Mouse (Mus musculus) embryonic facial prominence, embryonic 14.5 days (tissue): Measurements from ENCODE around the gene Vwa8. TPM values are rescaled to one million over a fixed set of nuclear protein-coding genes. Genes with fewer than 3 reads are reported as not detected.

ENCODE experiments used
- ATAC-seq: fragments of 200-750 bp; cut with Nextera tagmentation; 2 replicates; pipeline ENCODE4 v1.8.0; 2017; ENCODE audit warnings: low read depth, moderate number of reproducible peaks, moderate TSS enrichment
- DNase-seq: peaks from one replicate; pipeline ENCODE4 v3.0.0-alpha.2; 2015; ENCODE audit warnings: low spot score
- H3K27ac ChIP-seq: fragments of 300-500 bp; sonication (generic); replicated peaks from 2 replicates; pipeline ENCODE4 v1.5.1; 2014; ENCODE audit warnings: low read depth, mild to moderate bottlenecking, low read length, moderate library complexity
- H3K27me3 ChIP-seq: fragments of 300-500 bp; sonication (generic); replicated peaks from 2 replicates; pipeline ENCODE4 v1.6.1; 2014; ENCODE audit warnings: low read length; ENCODE audit not compliant: control insufficient read depth, insufficient read depth
- H3K36me3 ChIP-seq: fragments of 300-500 bp; sonication (generic); 2 replicates; pipeline ENCODE4 v1.6.1; 2014; ENCODE audit warnings: low read length, mixed read lengths; ENCODE audit not compliant: control insufficient read depth, insufficient read depth
- H3K4me1 ChIP-seq: fragments of 300-500 bp; sonication (generic); 2 replicates; pipeline ENCODE4 v1.6.1; 2014; ENCODE audit warnings: antibody characterized with exemption, low read length; ENCODE audit not compliant: control insufficient read depth, insufficient read depth
- H3K4me2 ChIP-seq: fragments of 300-500 bp; sonication (generic); 2 replicates; pipeline ENCODE4 v1.6.1; 2014; ENCODE audit warnings: low read depth, mild to moderate bottlenecking, low read length, moderate library complexity, mixed read lengths
- H3K4me3 ChIP-seq: fragments of 300-500 bp; sonication (generic); 2 replicates; pipeline ENCODE4 v1.5.1; 2014; ENCODE audit warnings: low read depth, mild to moderate bottlenecking, low read length
- H3K9ac ChIP-seq: fragments of 300-500 bp; sonication (generic); 2 replicates; pipeline ENCODE4 v1.6.1; 2014; ENCODE audit warnings: low read depth, mild to moderate bottlenecking, low read length, moderate library complexity, mixed read lengths
- H3K9me3 ChIP-seq: fragments of 300-500 bp; sonication (generic); 2 replicates; pipeline ENCODE4 v1.6.1; 2016; ENCODE audit warnings: low read length; ENCODE audit not compliant: control insufficient read depth
- WGBS: fragments of 180-500 bp; shearing (Covaris S2); extraction: QIAGEN DNeasy Blood & Tissue Kit; methylation state at CpG from one replicate; pipeline ENCODE4 v1.1.7; 2014; 5-methylcytosine and 5-hydroxymethylcytosine counted together
- polyA plus RNA-seq: library from polyadenylated mRNA; unstranded; fragments of >200 nt; fragmentation: Nextera tagmentation; extraction: Ambion mirVana; gene quantifications from 2 replicates; pipeline ENCODE4 v1.2.1, GENCODE M21; 2014

Gene Vwa8
- polyA plus RNA-seq, 1 experiment from 2014 or later = 11.7 TPM

DNA sequence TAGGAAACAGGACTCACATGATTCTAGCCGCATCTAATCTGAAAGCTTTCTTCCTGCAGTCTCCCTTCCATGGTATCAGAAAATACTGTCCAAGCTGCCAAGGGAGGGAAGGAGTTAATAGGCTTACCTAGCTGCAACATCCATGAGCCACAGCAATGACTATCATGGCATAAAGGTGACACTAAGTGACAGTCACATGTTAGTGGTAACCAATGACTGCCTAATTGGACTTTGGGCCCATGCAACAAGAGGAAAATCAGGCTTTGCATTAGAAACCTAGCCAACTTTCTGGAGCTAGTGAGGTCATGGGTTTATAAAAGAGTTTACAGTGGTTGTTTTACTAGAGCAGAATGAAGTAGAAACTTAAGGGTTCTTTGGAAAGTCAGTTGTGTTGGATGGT is 46.6 kb downstream of the Vwa8 start:
- Histone ChIP-seq H3K4me3 (no peak overlapping the region), H3K4me2 (no peak overlapping the region), H3K9ac (no peak overlapping the region), H3K36me3 (no peaks in the 10 kb centered on the region), H3K9me3 (no peaks in the 10 kb centered on the region), H3K27ac (no peak overlapping the region), H3K4me1 (peaks cover 6% of the 10 kb centered on the region; the same call in 1 of the 2 replicates), H3K27me3 (no peaks in the 10 kb centered on the region)
- WGBS = 96% methylated on average over 1 of the region's 1 CpGs
- no peak for ATAC-seq
- DNase-seq = no peak

- ATAC-seq (no peak), DNase-seq (no peak)
- H3K9me3 ChIP-seq = no peaks in the 10 kb centered on the region
- no peak overlapping the region for H3K4me2 ChIP-seq
- no peak overlapping the region for H3K4me3 ChIP-seq
- no peak overlapping the region for H3K9ac ChIP-seq
- H3K27me3 ChIP-seq = no peaks in the 10 kb centered on the region
- no peaks in the 10 kb centered on the region for H3K36me3 ChIP-seq
- H3K27ac ChIP-seq = no peak overlapping the region
- 83% methylated on average over 5 of the region's 5 CpGs for WGBS
- H3K4me1 ChIP-seq = peaks cover 8% of the 10 kb centered on the region
Observed at GRCm38 (mm10) chr14:78896252-78896651, 47.4 kb downstream of the Vwa8 start.

DNA sequence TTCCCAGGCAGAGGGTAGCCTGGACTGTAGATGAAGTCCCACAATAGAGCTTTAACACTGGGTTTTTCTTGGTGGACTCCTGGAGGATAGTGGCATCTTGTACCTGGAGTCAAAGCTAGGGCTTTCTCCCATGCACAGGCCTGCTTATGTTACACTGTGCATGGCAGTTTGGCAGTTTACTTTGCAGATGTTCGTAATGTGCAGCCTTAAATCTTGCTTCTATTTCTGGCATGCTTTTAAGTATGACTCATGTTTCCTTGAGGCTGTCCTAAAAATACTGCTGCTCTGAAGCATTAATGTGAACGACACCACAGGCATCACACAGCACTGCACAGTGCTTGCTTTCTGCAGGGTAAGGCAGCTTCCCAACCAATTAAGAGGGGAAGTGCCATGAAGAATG is 51.9 kb downstream of the Vwa8 start:
- peak; percentile 89 for DNase-seq
- no peak overlapping the region for H3K9ac ChIP-seq
- peak overlapping the region; percentile 56 for H3K27ac ChIP-seq
- no peaks in the 10 kb centered on the region for H3K27me3 ChIP-seq
- 4% methylated on average over 2 of the region's 2 CpGs for WGBS
- ATAC-seq = peak; percentile 86
- H3K4me2 ChIP-seq = peak overlapping the region; percentile 14; the same call in 1 of the 2 replicates
- H3K4me3 ChIP-seq = no peak overlapping the region
- no peaks in the 10 kb centered on the region for H3K9me3 ChIP-seq
- H3K36me3 ChIP-seq = no peaks in the 10 kb centered on the region
- H3K4me1 ChIP-seq = peaks cover 12% of the 10 kb centered on the region

DNA sequence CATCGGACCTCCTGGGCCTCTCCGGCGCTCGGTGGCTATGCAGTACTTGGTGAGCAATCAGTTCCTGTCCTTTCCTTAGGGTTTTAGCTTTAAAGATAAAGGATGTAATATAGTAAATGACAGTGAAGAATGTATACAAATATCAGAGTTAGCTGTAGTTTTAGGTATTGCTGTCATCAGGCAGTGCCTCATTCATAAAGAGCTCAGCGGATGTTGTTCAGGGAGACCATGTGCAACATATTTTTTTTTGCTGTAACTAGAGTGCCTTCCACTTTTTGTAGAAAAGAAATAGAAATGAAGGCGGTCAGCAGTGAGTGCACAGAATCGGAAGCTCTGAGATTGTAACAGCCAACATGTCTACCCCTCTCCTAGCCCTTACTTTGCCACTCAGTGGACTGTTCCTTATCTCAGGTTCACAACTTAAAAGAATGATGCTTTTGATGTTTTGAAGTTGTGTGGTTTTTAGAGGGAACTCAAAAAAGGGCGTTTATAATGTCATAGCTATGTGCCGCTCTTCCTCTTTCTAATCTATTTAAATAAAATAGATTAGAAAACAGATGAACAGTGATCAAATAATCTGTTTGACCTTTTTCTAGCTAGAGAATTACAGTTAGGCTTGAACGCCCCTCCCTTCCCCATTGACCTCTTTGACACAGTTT is 59.5 kb downstream of the Vwa8 start:
- ATAC-seq = no peak
- H3K36me3 ChIP-seq = peaks cover 9% of the 10 kb centered on the region; the same call in 1 of the 2 replicates

GRCm38 (mm10) chr14:78912076-78912475 is 63.2 kb downstream of the Vwa8 start:
- 77% methylated on average over 10 of the region's 10 CpGs for WGBS
- peaks cover 9% of the 10 kb centered on the region; the same call in 1 of the 2 replicates for H3K36me3 ChIP-seq
- DNase-seq (peak; percentile 4), ATAC-seq (no peak)
- H3K9me3 ChIP-seq = no peaks in the 10 kb centered on the region
- no peak overlapping the region for H3K9ac ChIP-seq
- no peak overlapping the region for H3K27ac ChIP-seq
- no peaks in the 10 kb centered on the region for H3K4me1 ChIP-seq
- H3K4me3 ChIP-seq = no peak overlapping the region
- no peak overlapping the region for H3K4me2 ChIP-seq
- H3K27me3 ChIP-seq = no peaks in the 10 kb centered on the region

More for the DNA sequence above, 59.5 kb downstream of the Vwa8 start:
- no peak overlapping the region for H3K4me3 ChIP-seq
- no peaks in the 10 kb centered on the region for H3K4me1 ChIP-seq
- no peak for DNase-seq
- no peak overlapping the region for H3K4me2 ChIP-seq
- H3K27ac ChIP-seq = no peak overlapping the region
- H3K9ac ChIP-seq = no peak overlapping the region
- no peaks in the 10 kb centered on the region for H3K27me3 ChIP-seq
- 88% methylated on average over 10 of the region's 10 CpGs for WGBS
- no peaks in the 10 kb centered on the region for H3K9me3 ChIP-seq

DNA sequence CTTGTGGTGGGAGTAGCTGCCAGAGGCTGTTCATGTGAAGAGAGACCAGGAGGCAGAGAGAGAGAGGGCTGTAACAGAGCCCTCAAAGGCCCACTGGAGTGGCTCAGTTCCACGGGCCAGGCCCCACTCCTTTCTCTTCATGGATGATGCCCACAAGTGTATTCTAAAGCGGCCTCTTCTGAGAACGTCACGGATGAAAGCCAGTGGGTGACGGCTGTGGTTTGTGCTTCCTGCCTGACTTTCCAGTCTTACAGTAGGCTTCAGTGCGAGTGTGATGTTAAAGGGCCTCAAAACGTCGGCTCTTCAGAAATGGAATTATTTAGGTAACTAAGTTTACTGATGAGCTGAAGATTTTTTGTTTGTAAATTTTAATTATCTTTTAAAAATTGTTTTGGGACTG is 65.3 kb downstream of the Vwa8 start:
- 74% methylated on average over 8 of the region's 8 CpGs for WGBS
- H3K4me3 ChIP-seq = no peak overlapping the region
- peaks cover 9% of the 10 kb centered on the region; the same call in 1 of the 2 replicates for H3K36me3 ChIP-seq
- no peak overlapping the region for H3K9ac ChIP-seq
- H3K4me2 ChIP-seq = no peak overlapping the region
- H3K27ac ChIP-seq = no peak overlapping the region
- H3K9me3 ChIP-seq = no peaks in the 10 kb centered on the region
- H3K27me3 ChIP-seq = no peaks in the 10 kb centered on the region
- H3K4me1 ChIP-seq = no peaks in the 10 kb centered on the region
- DNase-seq = no peak
- no peak for ATAC-seq

DNA sequence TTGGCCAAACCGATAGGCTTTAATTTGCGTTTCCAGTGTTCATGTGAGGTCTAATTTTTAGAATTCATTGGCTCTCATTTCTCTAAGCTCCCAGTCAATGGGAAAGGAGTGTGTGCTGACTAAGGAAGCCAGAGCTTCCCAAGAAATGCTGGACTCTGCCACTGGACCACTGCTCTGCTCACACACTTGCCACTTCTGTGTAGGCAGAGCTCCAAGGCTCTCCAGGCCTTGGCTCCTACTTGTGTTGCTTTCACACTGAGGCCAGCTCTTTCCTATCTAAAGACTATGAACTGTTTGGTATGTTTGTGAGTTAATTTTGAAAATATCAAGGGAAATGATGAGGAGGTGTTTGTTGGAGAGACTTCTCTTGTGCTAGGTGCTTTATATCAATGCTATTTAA is 67.8 kb downstream of the Vwa8 start:
- Histone ChIP-seq H3K27me3 (no peaks in the 10 kb centered on the region), H3K4me1 (no peaks in the 10 kb centered on the region), H3K4me3 (no peak overlapping the region), H3K9me3 (no peaks in the 10 kb centered on the region), H3K27ac (no peak overlapping the region), H3K9ac (no peak overlapping the region), H3K36me3 (0 out of 2 replicates have a peak, but pooled peaks cover 6% of the 10 kb centered on the region), H3K4me2 (no peak overlapping the region)
- 94% methylated on average over 2 of the region's 2 CpGs for WGBS
- ATAC-seq = no peak
- no peak for DNase-seq

DNA sequence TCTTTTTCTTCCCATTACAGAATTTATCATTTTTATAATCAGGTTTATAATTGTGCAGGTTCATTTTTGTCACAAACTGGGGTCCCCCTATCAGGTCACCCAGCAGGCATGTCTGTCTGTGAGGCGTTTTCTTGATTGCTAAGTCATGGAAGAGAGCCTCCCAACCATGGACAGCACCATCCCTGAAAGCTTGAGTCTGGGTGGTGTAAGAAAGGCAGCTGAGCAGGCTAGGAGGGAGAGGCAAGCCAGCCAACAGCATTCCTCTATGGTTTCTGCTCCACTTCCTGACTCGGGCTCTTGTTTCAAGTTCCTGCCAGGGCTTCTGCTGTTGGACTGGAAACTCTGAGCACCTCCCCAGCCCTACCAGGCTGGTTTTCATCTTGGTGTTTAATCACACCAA is 72.4 kb downstream of the Vwa8 start:
- no peaks in the 10 kb centered on the region for H3K36me3 ChIP-seq
- H3K27ac ChIP-seq = no peak overlapping the region
- no peak for ATAC-seq
- H3K9me3 ChIP-seq = no peaks in the 10 kb centered on the region
- WGBS = 32% methylated on average over 2 of the region's 2 CpGs
- no peak overlapping the region for H3K4me2 ChIP-seq
- DNase-seq = peak; percentile 48
- H3K4me3 ChIP-seq = no peak overlapping the region
- no peaks in the 10 kb centered on the region for H3K27me3 ChIP-seq
- H3K9ac ChIP-seq = no peak overlapping the region
- no peaks in the 10 kb centered on the region for H3K4me1 ChIP-seq

DNA sequence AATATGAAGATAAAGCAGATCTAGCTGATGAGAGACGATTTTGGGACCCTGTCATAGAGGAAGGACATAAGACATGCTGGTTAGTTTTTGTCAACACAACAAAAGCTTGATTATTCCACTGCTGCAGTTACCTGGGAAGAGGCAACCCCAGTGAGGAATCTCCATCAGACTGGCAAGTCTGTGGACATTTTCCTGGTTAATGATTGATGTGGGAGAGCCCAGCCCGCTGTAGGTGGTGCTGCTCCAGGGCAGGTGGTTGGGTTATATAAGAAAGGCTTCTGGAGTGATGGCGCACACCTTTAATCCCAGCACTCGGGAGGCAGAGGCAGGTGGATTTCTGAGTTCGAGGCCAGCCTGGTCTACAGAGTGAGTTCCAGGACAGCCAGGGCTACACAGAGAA is 74.8 kb downstream of the Vwa8 start:
- Histone ChIP-seq H3K9ac (no peak overlapping the region), H3K4me3 (no peak overlapping the region), H3K9me3 (no peaks in the 10 kb centered on the region), H3K27me3 (no peaks in the 10 kb centered on the region), H3K27ac (no peak overlapping the region), H3K36me3 (no peaks in the 10 kb centered on the region), H3K4me2 (no peak overlapping the region), H3K4me1 (no peaks in the 10 kb centered on the region)
- WGBS = 88% methylated on average over 5 of the region's 5 CpGs
- ATAC-seq (no peak), DNase-seq (no peak)
